ENCODE assay signal across 10 mouse cellular contexts in the genomic region with DNA sequence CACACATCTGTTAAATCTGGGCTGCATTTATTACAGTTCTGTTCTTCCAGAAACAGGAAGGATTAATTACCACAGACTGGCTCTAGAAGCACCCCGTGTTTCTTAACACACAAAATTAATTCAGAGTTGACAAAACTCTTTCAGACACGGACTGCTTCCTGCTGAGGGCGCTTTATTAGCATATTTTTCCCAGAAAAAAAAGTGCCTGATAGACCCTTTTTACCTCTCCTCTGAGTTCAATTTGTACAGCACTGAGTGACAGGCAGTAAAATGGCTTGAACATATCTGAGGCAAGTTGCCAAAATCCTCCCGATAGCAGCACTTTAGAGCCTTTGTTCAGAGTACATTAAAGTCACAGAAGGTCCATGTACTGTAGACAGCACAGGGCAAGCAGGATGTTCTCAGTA.
A peak's percentile ranks its signal among the peaks of the same experiment; 100 is the strongest.
DNase-seq lines count a peak whose midpoint lies in the region; ATAC-seq lines count a peak whose summit lies in the region.
"Had no signal": no experiment of that assay in that cellular context is flagged by ENCODE, and none has a peak within 500 bp of the region (broad histone marks: within the 10 kb centered on the region; RNA-seq: fewer than 3 reads in every experiment).

No protein-coding gene starts in this region.

- peak; percentile 86; the same call in 1 of the 2 replicates for ATAC-seq in kidney, embryonic 14.5 days (ENCODE audit: low FRiP score, low TSS enrichment)
- ATAC-seq in midbrain, embryonic 16.5 days, result peak; percentile 97

- intact Hi-C loops in gastrocnemius, postnatal 14 days (cut with DNase I; ENCODE audit: low total_unique reads), result no loop called here

- H3K4me2 ChIP-seq in kidney, embryonic 14.5 days (replicated peaks; ENCODE audit: low read depth, low read length), result no peak overlapping the region
- peak overlapping the region; percentile 7; the same call in 1 of the 2 replicates for H3K4me2 ChIP-seq in midbrain, embryonic 16.5 days (ENCODE audit: low read length)
- H3K4me2 ChIP-seq: liver, embryonic 13.5 days had no signal

- no peak for DNase-seq in kidney, adult 9 months
- peak; percentile 26 for DNase-seq in embryo, embryonic 11.5 days (ENCODE audit: low read depth, low spot score)
- DNase-seq in hindbrain, embryonic 10.5 days (ENCODE audit: low spot score), result peak; percentile 17
- no peak for DNase-seq in spleen, postnatal 4 days (ENCODE audit: low spot score in 2 of 2)
- no peak for DNase-seq in adrenal gland, postnatal 25 days
- no peak for DNase-seq in gastrocnemius, postnatal 14 days
- DNase-seq: liver, embryonic 13.5 days had no signal

- no peaks in the 10 kb centered on the region for H3K9me3 ChIP-seq in kidney, embryonic 14.5 days (ENCODE audit: control insufficient read depth, low read length)
- no peaks in the 10 kb centered on the region for H3K9me3 ChIP-seq in hindbrain, embryonic 10.5 days
- no peaks in the 10 kb centered on the region for H3K9me3 ChIP-seq in midbrain, embryonic 16.5 days (replicated peaks; ENCODE audit: control insufficient read depth, low read length, poor library complexity, severe bottlenecking)
- H3K9me3 ChIP-seq: G1E; liver, embryonic 13.5 days had no signal

- no peak overlapping the region for H3K9ac ChIP-seq in kidney, embryonic 14.5 days (ENCODE audit: low read depth, low read length)
- no peak overlapping the region for H3K9ac ChIP-seq in midbrain, embryonic 16.5 days (ENCODE audit: low read depth, low read length)
- H3K9ac ChIP-seq: liver, embryonic 13.5 days had no signal

- H3K4me1 ChIP-seq in kidney, embryonic 14.5 days (ENCODE audit: control insufficient read depth, insufficient read depth, low read length), result no peaks in the 10 kb centered on the region
- H3K4me1 ChIP-seq in hindbrain, embryonic 10.5 days (replicated peaks), result peaks cover 13% of the 10 kb centered on the region
- H3K4me1 ChIP-seq in midbrain, embryonic 16.5 days (ENCODE audit: control insufficient read depth, insufficient read depth, low read length), result peaks cover 5% of the 10 kb centered on the region
- H3K4me1 ChIP-seq: liver, embryonic 13.5 days had no signal

- H3K27me3 ChIP-seq in kidney, embryonic 14.5 days (ENCODE audit: control insufficient read depth, insufficient read depth, low read length), result no peaks in the 10 kb centered on the region
- H3K27me3 ChIP-seq in hindbrain, embryonic 10.5 days (ENCODE audit: insufficient read depth, poor library complexity, severe bottlenecking), result no peaks in the 10 kb centered on the region
- no peaks in the 10 kb centered on the region for H3K27me3 ChIP-seq in midbrain, embryonic 16.5 days (ENCODE audit: control insufficient read depth, insufficient read depth, low read depth, low read length)
- H3K27me3 ChIP-seq: liver, embryonic 13.5 days had no signal

- no peak overlapping the region for H3K27ac ChIP-seq in kidney, embryonic 14.5 days (ENCODE audit: low read depth, low read length)
- H3K27ac ChIP-seq in hindbrain, embryonic 10.5 days, result peak overlapping the region; percentile 29; the same call in 1 of the 2 replicates
- H3K27ac ChIP-seq in midbrain, embryonic 16.5 days (ENCODE audit: low read length), result peak overlapping the region; percentile 38
- H3K27ac ChIP-seq: liver, embryonic 13.5 days had no signal

- no peaks in the 10 kb centered on the region for H3K36me3 ChIP-seq in kidney, embryonic 14.5 days (ENCODE audit: control insufficient read depth, insufficient read depth, low read length)
- no peaks in the 10 kb centered on the region for H3K36me3 ChIP-seq in hindbrain, embryonic 10.5 days
- no peaks in the 10 kb centered on the region for H3K36me3 ChIP-seq in midbrain, embryonic 16.5 days (ENCODE audit: control insufficient read depth, insufficient read depth, low read length)
- H3K36me3 ChIP-seq: G1E; liver, embryonic 13.5 days had no signal

- 14% methylated on average over 4 of the region's 4 CpGs for WGBS in kidney, embryonic 14.5 days
- WGBS in hindbrain, embryonic 10.5 days, result 10% methylated on average over 4 of the region's 4 CpGs
- 7% methylated on average over 4 of the region's 4 CpGs for WGBS in midbrain, embryonic 16.5 days

- H3K4me3 ChIP-seq in kidney, embryonic 14.5 days (ENCODE audit: low read length), result no peak overlapping the region
- H3K4me3 ChIP-seq in hindbrain, embryonic 10.5 days, result no peak overlapping the region
- no peak overlapping the region for H3K4me3 ChIP-seq in midbrain, embryonic 16.5 days (ENCODE audit: low read depth, low read length)
- H3K4me3 ChIP-seq: liver, embryonic 13.5 days had no signal

Comparison
In these comparisons a context has a peak if more than half of its experiments do, and no peak if none do; other contexts are left out.
1. DNase-seq: peak in embryo, embryonic 11.5 days (single experiment) and hindbrain, embryonic 10.5 days (single experiment); none in kidney, adult 9 months (single experiment), spleen, postnatal 4 days (0 of 2), adrenal gland, postnatal 25 days (single experiment) and gastrocnemius, postnatal 14 days (single experiment).